Mouse (Mus musculus) ES-E14 (cell line): Measurements from ENCODE around the gene Ucma.

Source experiments
- CHD2 ChIP-seq: IDR thresholded peaks from 2 replicates; pipeline ENCODE4 v1.6.1; 2014; ENCODE audit warnings: mild to moderate bottlenecking, low read depth, low read length, inconsistent platforms
- HCFC1 ChIP-seq: IDR thresholded peaks from 2 replicates; pipeline ENCODE4 v1.6.1; 2012; ENCODE audit warnings: low read length, inconsistent platforms, borderline replicate concordance; ENCODE audit not compliant: insufficient read depth
- MAFK ChIP-seq: IDR thresholded peaks from 2 replicates; pipeline ENCODE4 v1.6.1; 2014; ENCODE audit warnings: mild to moderate bottlenecking, low read depth, low read length, inconsistent platforms; ENCODE audit not compliant: insufficient read depth
- ZC3H11A ChIP-seq: IDR thresholded peaks from 2 replicates; pipeline ENCODE4 v1.6.1; 2012; ENCODE audit warnings: low read depth, mild to moderate bottlenecking, inconsistent platforms, low read length, borderline replicate concordance
- ZNF384 ChIP-seq: IDR thresholded peaks from 2 replicates; pipeline ENCODE4 v1.6.1; 2012; ENCODE audit warnings: low read depth, low read length, inconsistent platforms

DNA sequence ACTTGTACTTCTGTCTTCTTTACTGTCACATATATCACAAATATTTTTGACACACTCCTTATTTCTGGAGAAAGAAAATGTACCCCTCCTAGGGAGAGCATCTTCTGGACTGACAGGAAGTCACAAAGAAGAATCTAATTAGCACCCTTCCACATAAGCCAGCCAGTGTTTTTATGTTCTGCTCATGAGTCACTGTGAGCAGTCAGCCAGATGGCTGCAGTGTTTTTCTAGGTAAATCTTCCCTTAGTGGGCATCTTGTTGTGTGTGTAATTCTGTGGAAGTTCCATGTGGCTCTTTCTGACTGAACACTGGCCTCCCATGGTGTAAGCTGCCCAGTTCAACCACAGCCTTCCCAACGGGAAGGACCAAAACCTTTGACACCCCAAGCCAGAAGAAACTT lies 43.8 kb downstream of the Ucma start:
- TF ChIP-seq ZNF384 (no peak), MAFK (no peak), CHD2 (no peak), ZC3H11A (no peak), HCFC1 (no peak)
